Mouse (Mus musculus) liver, embryonic 11.5 days (tissue): Measurements from ENCODE around the gene Rhbdf2. TPM values are rescaled to one million over a fixed set of nuclear protein-coding genes. Genes with fewer than 3 reads are reported as not detected.
"Not testable (repeated sequence)": the region's sequence is repeated elsewhere in the genome, so short reads cannot be mapped to it uniquely, and the experiment has no call there.

Source experiments
- ATAC-seq: fragments of 200-750 bp; cut with Nextera tagmentation; replicated peaks from 2 replicates; pipeline ENCODE4 v1.8.0; 2017; ENCODE audit warnings: moderate number of reproducible peaks, mild to moderate bottlenecking, moderate TSS enrichment, moderate library complexity; ENCODE audit not compliant: low FRiP score
- DNase-seq: peaks from one replicate; pipeline ENCODE4 v3.0.0-alpha.2; 2017; ENCODE audit warnings: low spot score
- H3K27ac ChIP-seq: fragments of 300-500 bp; sonication (generic); 2 replicates; pipeline ENCODE4 v1.5.1; 2014; ENCODE audit warnings: mild to moderate bottlenecking, low read depth, low read length, control low read depth
- H3K27me3 ChIP-seq: fragments of 300-500 bp; sonication (generic); replicated peaks from 2 replicates; pipeline ENCODE4 v1.6.1; 2014; ENCODE audit warnings: low read length, mixed read lengths; ENCODE audit not compliant: control insufficient read depth, insufficient read depth
- H3K36me3 ChIP-seq: fragments of 300-500 bp; sonication (generic); 2 replicates; pipeline ENCODE4 v1.6.1; 2014; ENCODE audit warnings: mild to moderate bottlenecking, low read length, moderate library complexity, mixed read lengths; ENCODE audit not compliant: control insufficient read depth, insufficient read depth
- H3K4me1 ChIP-seq: fragments of 300-500 bp; sonication (generic); replicated peaks from 2 replicates; pipeline ENCODE4 v1.6.1; 2014; ENCODE audit warnings: low read length, mixed read lengths; ENCODE audit not compliant: control insufficient read depth, insufficient read depth
- H3K4me2 ChIP-seq: fragments of 300-500 bp; sonication (generic); 2 replicates; pipeline ENCODE4 v1.6.1; 2014; ENCODE audit warnings: mild to moderate bottlenecking, control low read depth, moderate library complexity
- H3K4me3 ChIP-seq: fragments of 300-500 bp; sonication (generic); 2 replicates; pipeline ENCODE4 v1.5.1; 2014; ENCODE audit warnings: low read depth, low read length, control low read depth
- H3K9ac ChIP-seq: fragments of 300-500 bp; sonication (generic); 2 replicates; pipeline ENCODE4 v1.6.1; 2014; ENCODE audit warnings: low read depth, low read length, control low read depth
- H3K9me3 ChIP-seq: fragments of 300-500 bp; sonication (generic); 2 replicates; pipeline ENCODE4 v1.6.1; 2016; ENCODE audit warnings: low read length, inconsistent platforms, mixed read lengths; ENCODE audit not compliant: control insufficient read depth
- WGBS: fragments of 180-500 bp; shearing (Covaris S2); extraction: QIAGEN DNeasy Blood & Tissue Kit; methylation state at CpG from one replicate; pipeline ENCODE4 v1.1.7; 2014; 5-methylcytosine and 5-hydroxymethylcytosine counted together
- polyA plus RNA-seq: library from polyadenylated mRNA; unstranded; fragments of >200 nt; fragmentation: Nextera tagmentation; extraction: Ambion mirVana; gene quantifications from 2 replicates; pipeline ENCODE4 v1.2.1, GENCODE M21; 2014

The Rhbdf2 gene
- polyA plus RNA-seq, 1 experiment from 2014 or later = 10.6 TPM

- Histone ChIP-seq H3K9ac (no peak overlapping the region), H3K9me3 (no peaks in the 10 kb centered on the region), H3K36me3 (0 out of 2 replicates have a peak, but pooled peaks cover under 1% of the 10 kb centered on the region), H3K4me2 (no peak overlapping the region), H3K4me1 (peaks cover 49% of the 10 kb centered on the region), H3K27me3 (no peaks in the 10 kb centered on the region), H3K4me3 (no peak overlapping the region), H3K27ac (no peak overlapping the region)
- no peak for DNase-seq
- no peak for ATAC-seq
- 83% methylated on average over 9 of the region's 9 CpGs for WGBS
Measured at GRCm38 (mm10) chr11:116611883-116612282, 14.9 kb downstream of the Rhbdf2 start.

GRCm38 (mm10) chr11:116611168-116611567 is 15.7 kb downstream of the Rhbdf2 start:
- DNase-seq, H3K9me3 ChIP-seq, H3K36me3 ChIP-seq, ATAC-seq, H3K9ac ChIP-seq, H3K27ac ChIP-seq, H3K4me3 ChIP-seq, H3K4me2 ChIP-seq, H3K27me3 ChIP-seq: not testable (repeated sequence)
- peaks cover 42% of the 10 kb centered on the region for H3K4me1 ChIP-seq
- 83% methylated on average over 9 of the region's 9 CpGs for WGBS

- no peak overlapping the region for H3K4me2 ChIP-seq
- no peaks in the 10 kb centered on the region for H3K9me3 ChIP-seq
- no peak overlapping the region for H3K9ac ChIP-seq
- 85% methylated on average over 15 of the region's 15 CpGs for WGBS
- no peak overlapping the region for H3K27ac ChIP-seq
- H3K27me3 ChIP-seq = no peaks in the 10 kb centered on the region
- ATAC-seq (no peak), DNase-seq (no peak)
- peaks cover 31% of the 10 kb centered on the region for H3K4me1 ChIP-seq
- H3K36me3 ChIP-seq = peaks cover 8% of the 10 kb centered on the region; the same call in 1 of the 2 replicates
- no peak overlapping the region for H3K4me3 ChIP-seq
Measured at GRCm38 (mm10) chr11:116609965-116610630, 16.7 kb downstream of the Rhbdf2 start.

- Histone ChIP-seq H3K4me2 (no peak overlapping the region), H3K4me1 (peaks cover 19% of the 10 kb centered on the region; the same call in 1 of the 2 replicates), H3K27ac (no peak overlapping the region), H3K27me3 (no peaks in the 10 kb centered on the region), H3K9ac (no peak overlapping the region), H3K9me3 (no peaks in the 10 kb centered on the region), H3K36me3 (peaks cover 10% of the 10 kb centered on the region; the same call in 1 of the 2 replicates), H3K4me3 (no peak overlapping the region)
- 88% methylated on average over 3 of the region's 3 CpGs for WGBS
- no peak for ATAC-seq
- no peak for DNase-seq
Measured at GRCm38 (mm10) chr11:116607717-116608116, 19.1 kb downstream of the Rhbdf2 start.

GRCm38 (mm10) chr11:116604097-116604496 is 22.7 kb downstream of the Rhbdf2 start:
- no peak overlapping the region for H3K9ac ChIP-seq
- H3K27me3 ChIP-seq = no peaks in the 10 kb centered on the region
- DNase-seq (no peak), ATAC-seq (no peak)
- H3K9me3 ChIP-seq = no peaks in the 10 kb centered on the region
- peaks cover 10% of the 10 kb centered on the region; the same call in 1 of the 2 replicates for H3K36me3 ChIP-seq
- H3K4me2 ChIP-seq = no peak overlapping the region
- no peak overlapping the region for H3K4me3 ChIP-seq
- WGBS = 95% methylated on average over 12 of the region's 12 CpGs
- H3K27ac ChIP-seq = no peak overlapping the region
- 0 out of 2 replicates have a peak, but pooled peaks cover 6% of the 10 kb centered on the region for H3K4me1 ChIP-seq

GRCm38 (mm10) chr11:116603339-116603738 is 23.5 kb downstream of the Rhbdf2 start:
- Histone ChIP-seq H3K4me3 (no peak overlapping the region), H3K36me3 (peaks cover 11% of the 10 kb centered on the region; the same call in 1 of the 2 replicates), H3K9ac (no peak overlapping the region), H3K4me1 (0 out of 2 replicates have a peak, but pooled peaks cover 2% of the 10 kb centered on the region), H3K9me3 (no peaks in the 10 kb centered on the region), H3K27ac (no peak overlapping the region), H3K4me2 (no peak overlapping the region), H3K27me3 (no peaks in the 10 kb centered on the region)
- WGBS = 88% methylated on average over 10 of the region's 10 CpGs
- ATAC-seq (peak; percentile 17; the same call in 1 of the 2 replicates), DNase-seq (no peak)

GRCm38 (mm10) chr11:116602043-116602442 is 24.8 kb downstream of the Rhbdf2 start:
- H3K4me1 ChIP-seq = no peaks in the 10 kb centered on the region
- H3K9me3 ChIP-seq = no peaks in the 10 kb centered on the region
- H3K27me3 ChIP-seq = no peaks in the 10 kb centered on the region
- no peak overlapping the region for H3K9ac ChIP-seq
- DNase-seq = no peak
- H3K27ac ChIP-seq = no peak overlapping the region
- H3K36me3 ChIP-seq = peaks cover 13% of the 10 kb centered on the region; the same call in 1 of the 2 replicates
- 89% methylated on average over 8 of the region's 8 CpGs for WGBS
- H3K4me3 ChIP-seq = no peak overlapping the region
- no peak overlapping the region for H3K4me2 ChIP-seq
- no peak for ATAC-seq

GRCm38 (mm10) chr11:116601166-116601565 is 25.7 kb downstream of the Rhbdf2 start:
- DNase-seq (no peak), ATAC-seq (no peak)
- Histone ChIP-seq H3K9ac (no peak overlapping the region), H3K27ac (no peak overlapping the region), H3K36me3 (peaks cover 8% of the 10 kb centered on the region; the same call in 1 of the 2 replicates), H3K4me3 (no peak overlapping the region), H3K27me3 (no peaks in the 10 kb centered on the region), H3K9me3 (no peaks in the 10 kb centered on the region), H3K4me2 (no peak overlapping the region), H3K4me1 (no peaks in the 10 kb centered on the region)
- WGBS = 94% methylated on average over 8 of the region's 8 CpGs

GRCm38 (mm10) chr11:116599230-116599629 is 27.6 kb downstream of the Rhbdf2 start:
- DNase-seq = no peak
- Histone ChIP-seq H3K4me3 (no peak overlapping the region), H3K9ac (no peak overlapping the region), H3K9me3 (no peaks in the 10 kb centered on the region), H3K36me3 (0 out of 2 replicates have a peak, but pooled peaks cover 5% of the 10 kb centered on the region), H3K4me2 (no peak overlapping the region), H3K4me1 (no peaks in the 10 kb centered on the region), H3K27ac (no peak overlapping the region), H3K27me3 (no peaks in the 10 kb centered on the region)
- ATAC-seq = no peak
- WGBS = 90% methylated on average over 15 of the region's 15 CpGs
